Mouse (Mus musculus) ES-E14 (cell line): ENCODE results near the gene Slc5a5. TPM values are rescaled to one million over a fixed set of nuclear protein-coding genes. Genes with fewer than 3 reads are reported as not detected.
A peak's percentile ranks its signal among the peaks of the same experiment; 100 is the strongest.

ENCODE experiments used
- DNase-seq: peaks from one replicate; pipeline ENCODE4 v3.0.0-alpha.2; 2013; ENCODE audit warnings: low read depth, low spot score
- H3K27ac ChIP-seq: 2 replicates; pipeline ENCODE4 v1.5.1; 2012; ENCODE audit warnings: low read depth, mild to moderate bottlenecking, low read length, moderate library complexity, mixed read lengths; ENCODE audit not compliant: poor library complexity, insufficient read depth, severe bottlenecking
- H3K36me3 ChIP-seq: 2 replicates; pipeline ENCODE4 v1.6.1; 2012; ENCODE audit warnings: mild to moderate bottlenecking, low read length, moderate library complexity, mixed read lengths; ENCODE audit not compliant: control insufficient read depth, poor library complexity, insufficient read depth, severe bottlenecking
- H3K4me1 ChIP-seq, 2 experiments: fragments of 150-350 bp in 1 of 2; sonication (generic) in 1 of 2; 2 replicates each; pipeline ENCODE4 v1.6.1; 2012; ENCODE audit warnings: low read length in 2 of 2, mild to moderate bottlenecking in 1 of 2, mixed read lengths in 1 of 2; ENCODE audit not compliant: control insufficient read depth in 2 of 2, insufficient read depth in 2 of 2, poor library complexity in 1 of 2
- H3K4me3 ChIP-seq, 2 experiments: fragments of 150-350 bp in 1 of 2; sonication (generic) in 1 of 2; 2 replicates each; pipeline ENCODE4 v1.5.1; 2012; ENCODE audit warnings: low read length in 2 of 2, low read depth in 1 of 2, mild to moderate bottlenecking in 1 of 2, mixed read lengths in 1 of 2; ENCODE audit not compliant: insufficient read depth in 1 of 2, poor library complexity in 1 of 2, severe bottlenecking in 1 of 2
- H3K9ac ChIP-seq: 2 replicates; pipeline ENCODE4 v1.6.1; 2012; ENCODE audit warnings: low read depth, mild to moderate bottlenecking, low read length, mixed read lengths; ENCODE audit not compliant: poor library complexity, insufficient read depth, severe bottlenecking
- H3K9me3 ChIP-seq: fragments of 150-350 bp; sonication (generic); 2 replicates; pipeline ENCODE4 v1.6.1; 2012; ENCODE audit warnings: low read depth, mild to moderate bottlenecking, low read length; ENCODE audit not compliant: control insufficient read depth, insufficient read depth
- CHD2 ChIP-seq: IDR thresholded peaks from 2 replicates; pipeline ENCODE4 v1.6.1; 2014; ENCODE audit warnings: mild to moderate bottlenecking, low read depth, low read length, inconsistent platforms
- HCFC1 ChIP-seq: IDR thresholded peaks from 2 replicates; pipeline ENCODE4 v1.6.1; 2012; ENCODE audit warnings: low read length, inconsistent platforms, borderline replicate concordance; ENCODE audit not compliant: insufficient read depth
- MAFK ChIP-seq: IDR thresholded peaks from 2 replicates; pipeline ENCODE4 v1.6.1; 2014; ENCODE audit warnings: mild to moderate bottlenecking, low read depth, low read length, inconsistent platforms; ENCODE audit not compliant: insufficient read depth
- ZC3H11A ChIP-seq: IDR thresholded peaks from 2 replicates; pipeline ENCODE4 v1.6.1; 2012; ENCODE audit warnings: low read depth, mild to moderate bottlenecking, inconsistent platforms, low read length, borderline replicate concordance
- ZNF384 ChIP-seq: IDR thresholded peaks from 2 replicates; pipeline ENCODE4 v1.6.1; 2012; ENCODE audit warnings: low read depth, low read length, inconsistent platforms
- in situ Hi-C, 2 experiments: fragments of 600-800 bp; cut with MboI; formaldehyde crosslinking; loops; one replicate each; pipeline ENCODE4 v1.15.1; 2025; ENCODE audit warnings: low sequenced_read_pairs in 2 of 2, inconsistent platforms in 1 of 2; ENCODE audit not compliant: unreplicated experiment in 2 of 2
- total RNA-seq: library from RNA; depleted of rRNA; stranded (reverse); fragments of 300-350 nt; gene quantifications from 2 replicates; pipeline ENCODE4 v1.2.3, GENCODE M21; 2012

Gene Slc5a5
- total RNA-seq, 1 experiment, result 3.4 TPM

DNA sequence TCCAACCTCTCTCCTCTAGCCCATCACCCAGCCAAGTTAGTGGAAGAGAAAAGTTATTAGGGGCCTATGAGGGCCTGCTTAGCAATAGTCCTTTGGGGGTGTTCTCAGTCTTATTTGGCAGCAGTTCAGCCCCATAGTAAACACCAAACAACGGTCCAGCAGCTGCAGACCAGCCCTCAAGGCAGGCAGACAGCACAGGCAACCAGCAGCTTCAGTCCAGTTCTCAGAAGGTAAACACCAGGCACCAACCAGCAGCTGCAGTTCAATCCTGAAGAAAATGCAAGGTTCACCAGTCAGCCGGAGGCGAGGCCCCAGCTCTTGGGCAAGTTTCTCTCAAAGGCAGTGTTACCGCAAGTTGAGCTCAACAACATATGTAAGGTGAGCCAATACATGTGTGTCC, 40.5 kb upstream of the Slc5a5 start:
- Histone ChIP-seq H3K36me3 (no peaks in the 10 kb centered on the region), H3K9ac (no peak overlapping the region), H3K4me3 (no peak overlapping the region), H3K9me3 (no peaks in the 10 kb centered on the region), H3K27ac (no peak overlapping the region), H3K4me1 (no peaks in the 10 kb centered on the region)
- TF ChIP-seq CHD2 (no peak), HCFC1 (no peak), ZNF384 (no peak), ZC3H11A (no peak), MAFK (no peak)
- in situ Hi-C loops, result no loop called here
- no peak for DNase-seq

DNA sequence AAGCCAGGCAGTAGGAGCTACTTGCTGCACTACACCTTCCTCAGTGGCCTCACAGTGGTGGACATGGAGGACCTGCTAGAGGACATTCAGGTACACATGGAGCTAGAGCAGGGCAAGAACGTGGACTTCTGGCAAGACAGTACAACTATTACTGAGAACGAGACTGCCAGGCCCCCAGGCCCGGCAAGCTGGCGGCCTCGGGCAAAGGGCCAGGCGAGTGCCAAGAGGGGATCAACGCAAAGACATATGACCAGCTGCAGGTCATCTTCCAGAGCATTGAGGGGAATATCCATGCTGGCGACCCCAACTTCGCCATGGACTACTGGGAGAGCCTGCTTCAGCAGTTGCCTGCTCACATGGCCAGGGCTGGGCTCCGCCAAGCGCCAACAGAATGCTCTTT, 39.2 kb upstream of the Slc5a5 start:
- H3K36me3 ChIP-seq, result no peaks in the 10 kb centered on the region
- no peak for DNase-seq
- no peak overlapping the region for H3K27ac ChIP-seq
- H3K9me3 ChIP-seq, result no peaks in the 10 kb centered on the region
- TF ChIP-seq CHD2 (no peak), MAFK (no peak)
- H3K4me1 ChIP-seq, result no peaks in the 10 kb centered on the region
- in situ Hi-C loops, result no loop called here
- H3K4me3 ChIP-seq, result peak overlapping the region in 1 of 2 experiments; percentile 33; a peak in 1 of 4 replicates
- H3K9ac ChIP-seq, result no peak overlapping the region

DNA sequence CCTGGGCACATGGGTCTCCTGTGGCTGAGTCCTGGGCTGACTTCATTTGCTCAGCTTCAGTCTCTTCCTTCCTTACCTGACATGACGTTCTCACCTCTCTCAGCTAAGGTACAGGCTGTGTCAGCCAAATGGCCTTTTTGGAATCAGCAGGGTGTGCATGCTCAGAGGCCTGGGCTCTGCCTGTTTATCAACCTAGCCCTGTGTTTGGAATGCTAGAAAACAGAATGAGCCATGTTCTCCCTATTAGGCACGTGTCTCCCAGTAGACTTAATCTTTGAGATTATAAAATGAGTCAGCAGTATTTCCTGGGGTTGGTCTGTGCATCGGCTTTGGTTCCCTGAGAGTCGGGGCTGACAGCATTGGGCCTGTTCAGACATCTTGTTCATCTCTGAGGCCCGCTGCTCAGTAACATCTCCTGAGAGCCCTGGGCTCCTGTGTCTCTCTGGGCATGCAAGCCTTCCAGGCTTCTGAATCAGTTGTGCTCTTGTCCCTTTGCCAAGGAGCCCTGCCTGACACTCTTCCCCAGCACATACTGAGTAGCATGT, 36.3 kb upstream of the Slc5a5 start:
- H3K27ac ChIP-seq, result no peak overlapping the region
- DNase-seq, result no peak
- no peak overlapping the region for H3K9ac ChIP-seq
- H3K36me3 ChIP-seq, result no peaks in the 10 kb centered on the region
- TF ChIP-seq MAFK, result 0 out of 2 replicates have a peak, but pooled peaks have one; percentile 17
- TF ChIP-seq CHD2, result no peak
- H3K9me3 ChIP-seq, result no peaks in the 10 kb centered on the region
- in situ Hi-C loops, result no loop called here
- no peaks in the 10 kb centered on the region for H3K4me1 ChIP-seq
- H3K4me3 ChIP-seq, result no peak overlapping the region

DNA sequence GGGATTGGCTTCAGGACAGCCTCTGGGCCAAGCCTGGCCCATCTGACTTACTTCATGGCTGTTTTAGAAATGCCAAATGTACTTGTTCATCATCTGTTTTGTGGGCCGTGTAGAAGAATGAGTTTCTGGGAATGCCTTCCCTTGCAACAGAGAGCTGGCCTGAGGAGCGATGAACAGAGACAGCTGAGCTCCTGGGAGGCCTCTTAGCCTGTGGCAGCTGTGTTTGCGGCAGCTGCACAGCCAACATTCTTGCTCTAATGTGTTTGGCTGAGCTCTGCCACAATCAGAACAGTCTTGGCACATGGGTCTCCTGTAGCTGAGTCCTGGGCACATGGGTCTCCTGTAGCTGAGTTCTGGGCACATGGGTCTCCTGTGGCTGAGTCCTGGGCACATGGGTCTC, 35.5 kb upstream of the Slc5a5 start:
- no peak for DNase-seq
- Histone ChIP-seq H3K27ac (no peak overlapping the region), H3K9me3 (no peaks in the 10 kb centered on the region), H3K4me3 (no peak overlapping the region), H3K4me1 (no peaks in the 10 kb centered on the region), H3K36me3 (no peaks in the 10 kb centered on the region), H3K9ac (no peak overlapping the region)
- no peak for TF ChIP-seq HCFC1
- in situ Hi-C loops, result no loop called here

DNA sequence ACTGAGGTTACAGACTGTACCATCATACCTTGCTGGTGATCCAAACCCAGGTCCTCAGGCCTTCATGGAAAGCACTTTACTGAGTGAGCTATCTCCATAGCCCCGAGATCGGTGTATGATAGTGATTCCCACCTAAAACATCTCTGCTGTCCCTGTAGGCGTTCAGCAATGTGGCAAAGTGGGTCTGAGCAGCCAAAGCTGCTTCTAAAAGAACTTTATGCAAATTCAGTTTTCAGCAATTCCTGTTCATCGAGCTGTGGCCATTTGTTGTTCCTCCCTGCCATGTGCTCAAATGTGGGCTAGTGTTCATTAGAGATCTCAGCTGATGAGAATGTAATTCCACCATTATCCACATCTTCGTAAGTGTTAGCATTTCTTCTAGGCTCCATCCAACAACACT, 33.8 kb upstream of the Slc5a5 start:
- TF ChIP-seq ZC3H11A, result no peak
- no peak for TF ChIP-seq HCFC1
- no peak for TF ChIP-seq CHD2
- TF ChIP-seq ZNF384, result no peak
- TF ChIP-seq MAFK, result no peak

More for the DNA sequence above, 33.8 kb upstream of the Slc5a5 start:
- no peaks in the 10 kb centered on the region for H3K36me3 ChIP-seq
- in situ Hi-C loops, result no loop called here
- no peak overlapping the region for H3K4me3 ChIP-seq
- no peaks in the 10 kb centered on the region for H3K4me1 ChIP-seq
- H3K27ac ChIP-seq, result no peak overlapping the region
- no peak for DNase-seq
- H3K9ac ChIP-seq, result no peak overlapping the region
- no peaks in the 10 kb centered on the region for H3K9me3 ChIP-seq
